Mouse (Mus musculus) embryonic fibroblast, embryonic 13.5 days (primary cell): ENCODE data around the gene Chrna4. TPM values are rescaled to one million over a fixed set of nuclear protein-coding genes. Genes with fewer than 3 reads are reported as not detected.
A peak's percentile ranks its signal among the peaks of the same experiment; 100 is the strongest.

Experiments
- H3K27ac ChIP-seq: 2 replicates; pipeline ENCODE4 v1.5.1; 2012; ENCODE audit warnings: low read length, control low read depth, inconsistent platforms; ENCODE audit not compliant: insufficient read depth
- H3K4me1 ChIP-seq: 2 replicates; pipeline ENCODE4 v1.6.1; 2011; ENCODE audit warnings: low read length; ENCODE audit not compliant: control insufficient read depth, insufficient read depth
- H3K4me3 ChIP-seq: 2 replicates; pipeline ENCODE4 v1.5.1; 2011; ENCODE audit warnings: mild to moderate bottlenecking, control low read depth, low read length; ENCODE audit not compliant: insufficient read depth
- CTCF ChIP-seq: IDR thresholded peaks from 2 replicates; pipeline ENCODE4 v1.5.1; 2011; ENCODE audit warnings: mild to moderate bottlenecking, control low read depth, low read length, moderate library complexity, borderline replicate concordance; ENCODE audit not compliant: insufficient read depth
- POLR2A ChIP-seq: IDR thresholded peaks from 2 replicates; pipeline ENCODE4 v1.6.1; 2011; ENCODE audit warnings: low read depth, mild to moderate bottlenecking, control low read depth, low read length, moderate library complexity
- polyA plus RNA-seq: library from polyadenylated mRNA; stranded (reverse); fragments of >200 nt; gene quantifications from 2 replicates; pipeline ENCODE4 v1.2.4, GENCODE M21; 2011; ENCODE audit warnings: low read depth; ENCODE audit not compliant: missing spikeins, insufficient read length

The Chrna4 gene
- polyA plus RNA-seq, 1 experiment: not detected

DNA sequence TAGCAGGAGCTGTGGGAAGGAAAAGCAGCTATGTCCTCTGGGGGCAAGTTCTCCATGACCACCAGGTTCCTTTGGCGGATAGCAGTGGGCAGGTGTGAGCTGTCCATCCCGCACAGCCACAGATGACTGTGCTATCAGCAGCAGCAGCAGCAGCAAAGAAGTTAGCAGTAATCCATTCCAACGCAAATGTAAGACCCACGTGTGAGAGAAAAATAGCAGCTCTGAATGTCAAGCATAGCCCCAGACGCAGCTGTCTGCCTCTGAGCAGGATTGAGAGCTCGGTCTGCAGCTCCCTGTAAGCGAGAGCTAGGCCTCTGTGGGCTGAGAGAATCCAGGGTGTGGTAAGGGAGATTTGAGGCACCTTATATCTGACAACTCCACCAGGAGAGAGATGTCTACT lies 26.8 kb upstream of the Chrna4 start:
- no peak overlapping the region for H3K4me3 ChIP-seq
- no peaks in the 10 kb centered on the region for H3K4me1 ChIP-seq
- H3K27ac ChIP-seq: no peak overlapping the region
- TF ChIP-seq CTCF (no peak), POLR2A (no peak)

GRCm38 (mm10) chr2:181068499-181068898 lies 25.2 kb upstream of the Chrna4 start:
- TF ChIP-seq POLR2A (no peak), CTCF (no peak)
- Histone ChIP-seq H3K4me1 (no peaks in the 10 kb centered on the region), H3K27ac (no peak overlapping the region), H3K4me3 (no peak overlapping the region)

- no peak for TF ChIP-seq POLR2A
- no peak for TF ChIP-seq CTCF
- Histone ChIP-seq H3K4me1 (no peaks in the 10 kb centered on the region), H3K4me3 (no peak overlapping the region), H3K27ac (no peak overlapping the region)
These were observed 22.5 kb upstream of the Chrna4 start for GRCm38 (mm10) chr2:181065827-181066226.

GRCm38 (mm10) chr2:181060127-181060526 lies 16.8 kb upstream of the Chrna4 start:
- H3K4me3 ChIP-seq: no peak overlapping the region
- no peaks in the 10 kb centered on the region for H3K4me1 ChIP-seq
- TF ChIP-seq POLR2A: no peak
- peak; percentile 94 for TF ChIP-seq CTCF
- H3K27ac ChIP-seq: no peak overlapping the region

- Histone ChIP-seq H3K4me3 (no peak overlapping the region), H3K27ac (no peak overlapping the region), H3K4me1 (no peaks in the 10 kb centered on the region)
- TF ChIP-seq POLR2A: no peak
These were observed 14.8 kb upstream of the Chrna4 start for GRCm38 (mm10) chr2:181058193-181058592.

GRCm38 (mm10) chr2:181057341-181057740 lies 14.0 kb upstream of the Chrna4 start:
- TF ChIP-seq POLR2A: no peak
- no peak for TF ChIP-seq CTCF
- H3K27ac ChIP-seq: no peak overlapping the region
- no peaks in the 10 kb centered on the region for H3K4me1 ChIP-seq
- H3K4me3 ChIP-seq: no peak overlapping the region

GRCm38 (mm10) chr2:181052171-181052570 lies 8.8 kb upstream of the Chrna4 start:
- H3K27ac ChIP-seq: no peak overlapping the region
- H3K4me1 ChIP-seq: no peaks in the 10 kb centered on the region
- TF ChIP-seq POLR2A: no peak
- TF ChIP-seq CTCF: no peak
- H3K4me3 ChIP-seq: no peak overlapping the region

DNA sequence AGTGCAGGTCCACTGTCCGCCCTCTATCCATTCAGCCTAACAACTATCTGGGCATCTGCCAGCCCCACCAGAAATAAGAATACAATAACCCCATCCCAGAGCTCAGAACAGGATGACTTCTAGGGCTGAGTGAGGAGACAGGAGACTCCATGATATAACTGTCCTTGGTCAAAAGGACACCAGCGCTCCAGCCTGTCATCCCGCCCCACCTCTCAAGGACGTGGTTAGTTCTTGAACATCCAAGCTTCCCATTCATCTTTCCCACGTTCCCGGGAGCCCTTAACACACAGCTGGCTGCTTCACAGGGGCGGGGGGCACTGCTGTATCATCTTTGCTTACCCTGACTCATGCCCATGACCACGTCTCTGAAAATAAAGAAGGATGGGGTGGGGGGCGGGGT lies 5.6 kb upstream of the Chrna4 start:
- Histone ChIP-seq H3K4me1 (no peaks in the 10 kb centered on the region), H3K27ac (no peak overlapping the region), H3K4me3 (no peak overlapping the region)
- TF ChIP-seq CTCF: no peak

DNA sequence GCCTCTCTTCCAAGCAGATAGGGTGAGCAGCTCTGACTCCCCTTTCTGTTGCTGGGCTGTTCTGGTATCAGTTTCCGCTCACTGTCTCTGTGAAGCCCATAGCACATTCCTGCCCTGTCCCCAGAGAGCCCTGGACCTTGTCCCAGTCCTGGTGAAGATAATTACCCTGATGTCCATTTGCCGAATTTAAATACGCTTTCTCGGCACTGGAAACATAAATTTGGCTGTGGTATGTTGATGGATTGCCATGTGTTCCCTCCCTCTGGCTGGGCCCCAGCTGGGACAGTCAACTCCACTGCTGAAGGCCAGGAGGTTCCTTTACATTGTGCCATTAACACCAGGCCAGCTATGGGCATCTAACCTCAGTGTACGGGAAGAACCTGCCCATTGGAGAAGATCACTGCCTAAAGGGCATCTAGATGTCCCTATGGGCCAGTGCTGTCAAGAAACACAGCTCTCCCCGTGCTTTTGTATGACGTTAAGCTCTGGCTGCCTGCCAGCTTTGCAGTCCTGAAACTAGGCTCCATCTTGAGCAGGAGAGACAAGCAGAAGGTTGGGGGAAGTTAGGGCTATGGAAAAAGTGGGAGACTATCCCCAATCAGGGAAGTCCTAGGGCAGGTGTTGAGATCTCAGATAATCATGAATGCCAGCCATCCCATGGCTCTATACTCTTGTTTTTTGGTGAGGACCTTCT lies 5.1 kb upstream of the Chrna4 start:
- Histone ChIP-seq H3K27ac (no peak overlapping the region), H3K4me1 (no peaks in the 10 kb centered on the region), H3K4me3 (no peak overlapping the region)
- no peak for TF ChIP-seq POLR2A
- TF ChIP-seq CTCF: no peak

DNA sequence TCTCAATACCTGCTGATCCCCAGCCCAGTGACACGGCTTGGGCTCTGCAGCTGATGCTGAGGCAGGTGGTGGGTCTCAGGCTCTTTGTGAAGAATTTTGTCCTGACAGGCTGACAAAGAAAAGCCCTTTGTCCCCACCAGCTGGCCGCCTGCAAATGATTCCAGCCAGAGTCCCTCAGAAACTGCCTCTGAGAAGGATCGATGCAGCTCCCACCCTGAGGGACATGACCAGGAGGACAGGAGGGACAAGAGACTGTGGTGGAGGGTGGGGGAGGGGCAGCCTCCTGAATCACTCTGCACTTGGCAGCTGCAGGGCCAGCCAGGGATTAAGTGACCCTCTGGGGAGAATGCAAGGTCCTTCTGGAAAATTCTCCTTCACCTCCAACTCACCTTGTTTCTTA lies 655 bp upstream of the Chrna4 start:
- TF ChIP-seq POLR2A (no peak), CTCF (no peak)
- H3K4me1 ChIP-seq: no peaks in the 10 kb centered on the region
- no peak overlapping the region for H3K4me3 ChIP-seq
- no peak overlapping the region for H3K27ac ChIP-seq

- TF ChIP-seq CTCF: no peak
- TF ChIP-seq POLR2A: no peak
- H3K4me3 ChIP-seq: no peak overlapping the region
- H3K4me1 ChIP-seq: no peaks in the 10 kb centered on the region
- H3K27ac ChIP-seq: no peak overlapping the region
These were observed 970 bp downstream of the Chrna4 start for GRCm38 (mm10) chr2:181042376-181042775.
